Mouse (Mus musculus): Measurements from ENCODE around the gene 4921539E11Rik. TPM values are rescaled to one million over a fixed set of nuclear protein-coding genes. Genes with fewer than 3 reads are reported as not detected.

4921539E11Rik gene
- polyA plus RNA-seq, 1 experiment from 2014 or later, result not detected

DNA sequence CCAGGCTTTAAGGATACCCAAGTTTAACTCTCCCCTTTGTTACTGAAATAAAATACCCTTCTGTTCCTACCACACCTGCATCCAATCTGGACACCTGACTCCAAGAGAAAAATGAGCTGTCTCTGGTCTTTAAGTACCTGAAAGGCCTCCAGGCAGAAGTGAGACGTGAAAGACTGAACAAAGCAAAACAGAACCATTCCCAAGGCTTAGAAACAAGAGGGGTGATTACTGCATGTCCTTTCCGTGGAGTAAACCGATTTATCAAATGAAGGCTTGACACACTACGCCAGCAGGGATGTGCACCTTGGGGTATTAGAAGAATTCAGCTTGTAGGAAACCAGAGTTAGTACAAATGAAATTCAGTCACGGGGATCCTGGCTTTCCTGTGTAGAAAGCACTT lies 71.7 kb downstream of the 4921539E11Rik start:
- DNase-seq (ENCODE audit: low spot score), result no peak
- no peak for ATAC-seq (replicated peaks; ENCODE audit: low FRiP score)
- no peaks in the 10 kb centered on the region for H3K27me3 ChIP-seq (replicated peaks; ENCODE audit: control insufficient read depth, insufficient read depth, low read length)
- peaks cover 4% of the 10 kb centered on the region for H3K4me1 ChIP-seq (replicated peaks; ENCODE audit: control insufficient read depth, insufficient read depth, low read length)
- H3K4me2 ChIP-seq, result no peak overlapping the region
- no peaks in the 10 kb centered on the region for H3K36me3 ChIP-seq (ENCODE audit: control insufficient read depth, insufficient read depth, low read length)
- H3K9me3 ChIP-seq (ENCODE audit: control insufficient read depth, low read length), result no peaks in the 10 kb centered on the region
- no peak overlapping the region for H3K9ac ChIP-seq (ENCODE audit: low read depth, low read length)
- no peak overlapping the region for H3K4me3 ChIP-seq (ENCODE audit: low read depth, low read length)
- H3K27ac ChIP-seq (ENCODE audit: low read depth, low read length), result no peak overlapping the region
- 71% methylated on average over 5 of the region's 5 CpGs for WGBS

DNA sequence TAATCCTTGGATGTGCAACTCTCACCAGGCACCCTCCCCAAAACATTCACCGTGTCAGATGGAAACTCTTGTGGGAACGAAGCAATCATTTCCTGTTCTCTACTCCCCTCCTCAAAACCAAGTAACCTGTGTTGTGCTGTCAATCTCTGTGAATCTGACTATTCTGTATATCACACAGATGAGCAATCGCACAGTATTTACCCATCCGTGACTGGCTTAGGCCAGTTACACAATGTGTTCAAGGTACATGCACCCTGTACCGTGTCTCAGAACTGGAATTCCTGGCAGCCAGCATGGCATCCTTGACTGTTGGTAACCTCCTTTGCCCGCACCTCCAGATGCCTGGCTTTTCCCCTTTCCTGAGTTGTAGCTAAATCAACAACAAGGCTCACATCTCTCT lies 74.6 kb downstream of the 4921539E11Rik start:
- H3K27ac ChIP-seq (ENCODE audit: low read depth, low read length), result peak overlapping the region; percentile 96; the same call in 1 of the 2 replicates
- DNase-seq (ENCODE audit: low spot score), result no peak
- H3K9ac ChIP-seq (ENCODE audit: low read depth, low read length), result no peak overlapping the region
- H3K4me2 ChIP-seq, result peak overlapping the region; percentile 85; the same call in 1 of the 2 replicates
- H3K9me3 ChIP-seq (ENCODE audit: control insufficient read depth, low read length), result no peaks in the 10 kb centered on the region
- H3K4me3 ChIP-seq (ENCODE audit: low read depth, low read length), result no peak overlapping the region
- no peaks in the 10 kb centered on the region; the same call in 1 of the 2 replicates for H3K36me3 ChIP-seq (ENCODE audit: control insufficient read depth, insufficient read depth, low read length)
- no peak for ATAC-seq (replicated peaks; ENCODE audit: low FRiP score)
- WGBS, result 72% methylated on average over 6 of the region's 6 CpGs
- no peaks in the 10 kb centered on the region for H3K27me3 ChIP-seq (replicated peaks; ENCODE audit: control insufficient read depth, insufficient read depth, low read length)
- 0 out of 2 replicates have a peak, but pooled peaks cover 4% of the 10 kb centered on the region for H3K4me1 ChIP-seq (replicated peaks; ENCODE audit: control insufficient read depth, insufficient read depth, low read length)

DNA sequence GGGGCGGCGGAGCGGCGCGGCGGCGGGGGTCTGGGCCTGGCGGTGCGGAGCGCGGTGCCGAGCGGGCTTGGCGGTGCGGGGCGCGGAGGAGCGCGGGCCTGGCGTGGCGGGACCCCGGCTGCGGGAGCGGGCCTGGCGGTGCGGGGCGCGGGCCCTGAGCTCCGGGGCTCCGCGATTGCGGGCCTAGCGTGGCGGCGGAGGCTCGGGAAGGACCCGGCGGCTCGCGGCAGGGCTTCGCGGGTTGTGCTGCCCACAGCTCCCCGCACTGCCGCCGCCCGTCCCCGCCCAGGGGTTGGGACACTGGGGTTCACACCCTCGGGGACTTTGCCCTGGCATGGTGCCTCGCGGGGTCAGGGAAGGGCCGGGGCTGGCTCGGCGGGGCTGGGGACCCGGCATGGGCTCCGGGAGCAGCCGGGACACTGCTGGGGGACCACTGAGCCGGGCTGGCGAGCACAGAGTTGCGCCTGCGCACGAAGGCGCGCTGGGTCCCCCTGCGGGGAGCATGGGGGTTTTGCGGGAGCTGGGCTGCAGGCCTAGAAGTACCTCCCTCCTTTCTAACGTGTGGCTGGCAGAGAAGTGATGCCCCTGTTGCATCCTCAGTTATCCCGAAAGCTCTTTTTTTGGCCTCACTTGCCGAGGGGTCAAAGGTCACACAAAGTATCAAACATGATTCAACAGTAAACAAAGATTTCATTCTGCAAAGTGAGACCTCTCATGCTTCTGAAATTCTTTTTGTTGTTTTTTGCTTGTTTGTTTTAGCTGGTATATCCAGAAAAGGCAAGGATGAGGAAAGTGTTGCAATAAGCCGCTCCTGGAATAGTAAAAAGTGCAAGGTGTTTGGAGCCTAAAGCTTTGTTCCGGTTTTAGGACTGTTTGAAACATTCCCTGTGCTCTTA lies 75.5 kb downstream of the 4921539E11Rik start, which contains the start of gene Slc35d1:
Slc35d1 (minus strand) TSS at position 240 of the 896 bp plus-strand sequence.
- Histone ChIP-seq H3K27me3 (replicated peaks; ENCODE audit: control insufficient read depth, insufficient read depth, low read length) (no peaks in the 10 kb centered on the region), H3K4me1 (replicated peaks; ENCODE audit: control insufficient read depth, insufficient read depth, low read length) (0 out of 2 replicates have a peak, but pooled peaks cover 4% of the 10 kb centered on the region), H3K9ac (ENCODE audit: low read depth, low read length) (peak within 1 kb of the TSS; percentile 99), H3K27ac (ENCODE audit: low read depth, low read length) (peak within 1 kb of the TSS; percentile 96), H3K4me2 (peak within 1 kb of the TSS; percentile 85), H3K36me3 (ENCODE audit: control insufficient read depth, insufficient read depth, low read length) (no peaks in the 10 kb centered on the region; the same call in 1 of the 2 replicates), H3K9me3 (ENCODE audit: control insufficient read depth, low read length) (no peaks in the 10 kb centered on the region), H3K4me3 (ENCODE audit: low read depth, low read length) (peak within 1 kb of the TSS; percentile 92)
- peak; percentile 83 for DNase-seq (ENCODE audit: low spot score)
- peak; percentile 82 for ATAC-seq (replicated peaks; ENCODE audit: low FRiP score)
- WGBS, result 2% methylated on average over 64 of the region's 70 CpGs

DNA sequence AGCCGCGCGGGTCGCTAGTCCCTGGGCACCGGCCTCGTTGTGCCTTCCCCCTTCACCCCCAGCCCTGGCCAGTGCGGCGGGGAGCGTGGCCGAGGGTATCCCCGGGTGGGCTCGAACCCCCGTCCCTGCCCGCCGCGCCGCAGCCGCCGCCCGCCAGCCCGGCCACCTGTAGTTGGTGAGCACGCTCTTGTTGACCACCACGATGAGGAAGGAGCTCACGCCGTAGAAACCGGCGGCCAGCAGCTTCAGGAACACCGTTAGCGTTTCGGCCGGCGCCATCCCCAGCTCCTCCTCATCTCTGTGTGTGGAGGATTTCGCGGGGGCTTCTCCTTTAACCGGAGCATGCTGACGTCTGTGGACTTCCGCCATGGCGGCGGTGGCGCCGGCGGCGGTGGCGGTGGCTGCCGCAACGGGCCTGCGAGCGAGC lies 76.2 kb downstream of the 4921539E11Rik start:
- Histone ChIP-seq H3K9ac (ENCODE audit: low read depth, low read length) (peak overlapping the region; percentile 99), H3K4me1 (replicated peaks; ENCODE audit: control insufficient read depth, insufficient read depth, low read length) (0 out of 2 replicates have a peak, but pooled peaks cover 4% of the 10 kb centered on the region), H3K4me3 (ENCODE audit: low read depth, low read length) (peak overlapping the region; percentile 92), H3K9me3 (ENCODE audit: control insufficient read depth, low read length) (no peaks in the 10 kb centered on the region), H3K27me3 (replicated peaks; ENCODE audit: control insufficient read depth, insufficient read depth, low read length) (no peaks in the 10 kb centered on the region), H3K27ac (ENCODE audit: low read depth, low read length) (peak overlapping the region; percentile 96), H3K36me3 (ENCODE audit: control insufficient read depth, insufficient read depth, low read length) (no peaks in the 10 kb centered on the region; the same call in 1 of the 2 replicates), H3K4me2 (peak overlapping the region; percentile 85)
- DNase-seq (ENCODE audit: low spot score) (peak; percentile 79), ATAC-seq (replicated peaks; ENCODE audit: low FRiP score) (peak; percentile 64)
- whole genome bisulfite sequencing, result under 1% methylated on average over 48 of the region's 48 CpGs

DNA sequence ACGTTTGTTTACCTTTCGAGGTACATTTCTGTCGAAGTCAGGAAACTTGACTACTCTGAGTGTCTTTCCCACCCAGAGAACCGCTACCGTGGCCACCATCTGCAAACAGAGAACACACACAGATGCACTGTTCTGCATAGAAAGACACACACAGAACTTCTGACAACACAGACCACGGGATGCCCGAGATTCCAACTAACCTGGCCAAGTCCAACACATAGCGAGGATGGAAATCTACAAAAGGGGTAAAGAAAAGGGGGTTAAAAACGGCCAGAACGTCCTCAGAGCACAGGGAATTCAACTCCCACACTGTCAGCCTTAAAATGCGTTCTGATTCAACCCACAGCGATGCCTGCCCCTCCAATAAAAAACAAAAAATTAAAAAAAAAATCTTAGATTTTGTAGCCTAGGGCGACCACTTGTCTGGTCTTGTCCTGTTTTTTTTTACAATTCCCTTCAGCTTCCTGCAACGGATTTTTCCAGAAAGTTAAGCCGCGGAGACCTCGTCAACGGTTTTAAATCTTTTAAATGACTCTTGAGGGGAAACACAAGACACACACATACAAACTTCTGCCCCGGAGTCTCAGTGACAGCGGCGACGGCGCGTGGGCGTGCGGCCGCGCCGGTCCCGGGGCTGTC lies 76.7 kb downstream of the 4921539E11Rik start:
- 0 out of 2 replicates have a peak, but pooled peaks cover 4% of the 10 kb centered on the region for H3K4me1 ChIP-seq (replicated peaks; ENCODE audit: control insufficient read depth, insufficient read depth, low read length)
- no peaks in the 10 kb centered on the region for H3K9me3 ChIP-seq (ENCODE audit: control insufficient read depth, low read length)
- H3K27ac ChIP-seq (ENCODE audit: low read depth, low read length), result peak overlapping the region; percentile 96
- DNase-seq (ENCODE audit: low spot score) (peak; percentile 36), ATAC-seq (replicated peaks; ENCODE audit: low FRiP score) (no peak)
- peak overlapping the region; percentile 99 for H3K9ac ChIP-seq (ENCODE audit: low read depth, low read length)
- H3K4me2 ChIP-seq, result peak overlapping the region; percentile 85
- H3K27me3 ChIP-seq (replicated peaks; ENCODE audit: control insufficient read depth, insufficient read depth, low read length), result no peaks in the 10 kb centered on the region
- H3K36me3 ChIP-seq (ENCODE audit: control insufficient read depth, insufficient read depth, low read length), result no peaks in the 10 kb centered on the region; the same call in 1 of the 2 replicates
- whole genome bisulfite sequencing, result 4% methylated on average over 30 of the region's 30 CpGs
- peak overlapping the region; percentile 92 for H3K4me3 ChIP-seq (ENCODE audit: low read depth, low read length)

DNA sequence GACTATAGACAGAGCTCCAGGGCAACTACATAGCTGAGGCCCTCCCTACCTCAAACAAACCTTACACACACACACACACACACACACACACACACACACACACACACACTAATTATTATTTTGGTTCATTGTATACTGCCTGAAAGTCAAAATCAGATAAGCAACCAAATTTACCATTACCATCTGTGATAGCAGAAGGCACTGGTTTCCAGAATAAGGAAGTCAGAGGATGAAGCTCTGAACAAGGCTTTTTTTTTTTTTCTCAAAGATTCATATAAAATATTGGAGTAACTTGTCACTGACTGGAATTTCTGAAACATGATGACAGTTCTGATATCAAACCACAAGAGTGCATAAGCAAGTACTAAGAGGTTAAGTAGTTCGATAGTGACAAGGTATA lies 82.1 kb downstream of the 4921539E11Rik start:
- no peak overlapping the region for H3K4me2 ChIP-seq
- H3K9ac ChIP-seq (ENCODE audit: low read depth, low read length), result no peak overlapping the region
- no peaks in the 10 kb centered on the region for H3K27me3 ChIP-seq (replicated peaks; ENCODE audit: control insufficient read depth, insufficient read depth, low read length)
- H3K4me1 ChIP-seq (replicated peaks; ENCODE audit: control insufficient read depth, insufficient read depth, low read length), result 0 out of 2 replicates have a peak, but pooled peaks cover 3% of the 10 kb centered on the region
- 82% methylated on average over 1 of the region's 1 CpGs for WGBS
- H3K9me3 ChIP-seq (ENCODE audit: control insufficient read depth, low read length), result no peaks in the 10 kb centered on the region
- DNase-seq (ENCODE audit: low spot score) (no peak), ATAC-seq (replicated peaks; ENCODE audit: low FRiP score) (no peak)
- no peak overlapping the region for H3K27ac ChIP-seq (ENCODE audit: low read depth, low read length)
- peaks cover 4% of the 10 kb centered on the region for H3K36me3 ChIP-seq (ENCODE audit: control insufficient read depth, insufficient read depth, low read length)
- no peak overlapping the region for H3K4me3 ChIP-seq (ENCODE audit: low read depth, low read length)

DNA sequence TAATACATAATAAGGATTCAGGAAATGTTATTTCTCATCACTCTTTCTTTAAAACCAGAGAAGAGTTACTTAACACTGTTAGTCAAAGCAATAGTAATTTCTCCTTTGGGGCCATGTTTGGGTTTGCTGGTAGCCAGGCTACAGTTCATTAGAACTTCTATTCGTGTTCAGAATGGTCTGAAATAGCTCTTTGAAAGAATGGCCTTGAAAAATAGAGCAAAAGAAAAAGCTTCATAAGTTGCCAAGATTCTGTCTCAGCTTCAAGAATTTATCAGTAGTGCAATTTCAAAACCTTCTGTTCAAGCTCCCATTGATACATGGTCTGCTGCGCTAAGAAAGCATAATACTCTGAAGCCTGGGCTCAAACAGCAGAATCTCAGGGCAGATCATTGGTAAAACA lies 87.0 kb downstream of the 4921539E11Rik start:
- ATAC-seq (replicated peaks; ENCODE audit: low FRiP score) (no peak), DNase-seq (ENCODE audit: low spot score) (no peak)
- H3K27me3 ChIP-seq (replicated peaks; ENCODE audit: control insufficient read depth, insufficient read depth, low read length), result no peaks in the 10 kb centered on the region
- no peak overlapping the region for H3K27ac ChIP-seq (ENCODE audit: low read depth, low read length)
- no peak overlapping the region for H3K4me2 ChIP-seq
- WGBS, result 90% methylated on average over 2 of the region's 2 CpGs
- no peaks in the 10 kb centered on the region for H3K4me1 ChIP-seq (replicated peaks; ENCODE audit: control insufficient read depth, insufficient read depth, low read length)
- no peak overlapping the region for H3K4me3 ChIP-seq (ENCODE audit: low read depth, low read length)
- H3K9me3 ChIP-seq (ENCODE audit: control insufficient read depth, low read length), result no peaks in the 10 kb centered on the region
- H3K9ac ChIP-seq (ENCODE audit: low read depth, low read length), result no peak overlapping the region
- H3K36me3 ChIP-seq (ENCODE audit: control insufficient read depth, insufficient read depth, low read length), result peaks cover 6% of the 10 kb centered on the region

DNA sequence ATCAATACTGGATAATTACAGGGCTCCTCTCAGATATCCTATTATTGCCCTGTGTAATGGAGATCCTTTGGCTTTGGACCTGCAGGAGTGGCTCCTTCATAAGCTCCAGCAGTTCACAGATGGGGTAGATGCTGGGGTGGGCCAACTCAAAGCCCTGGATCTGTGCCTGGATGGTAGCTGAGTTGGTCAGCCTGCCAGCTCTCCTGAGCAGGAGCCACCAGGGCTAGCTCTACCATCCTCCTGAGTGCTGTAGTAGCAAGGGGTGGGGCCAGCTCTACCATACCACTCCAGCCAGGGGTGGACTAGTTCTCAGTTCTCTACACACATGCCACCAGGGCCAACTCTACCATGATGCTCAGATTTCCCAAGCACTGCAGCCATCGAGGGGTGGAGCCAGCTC lies 90.6 kb downstream of the 4921539E11Rik start:
- H3K4me2 ChIP-seq, result no peak overlapping the region
- H3K27ac ChIP-seq (ENCODE audit: low read depth, low read length), result no peak overlapping the region
- no peaks in the 10 kb centered on the region for H3K9me3 ChIP-seq (ENCODE audit: control insufficient read depth, low read length)
- no peak overlapping the region for H3K4me3 ChIP-seq (ENCODE audit: low read depth, low read length)
- no peaks in the 10 kb centered on the region for H3K27me3 ChIP-seq (replicated peaks; ENCODE audit: control insufficient read depth, insufficient read depth, low read length)
- H3K36me3 ChIP-seq (ENCODE audit: control insufficient read depth, insufficient read depth, low read length), result peaks cover 7% of the 10 kb centered on the region; the same call in 1 of the 2 replicates
- H3K9ac ChIP-seq (ENCODE audit: low read depth, low read length), result no peak overlapping the region
- WGBS, result 83% methylated on average over 1 of the region's 1 CpGs
- DNase-seq (ENCODE audit: low spot score) (no peak), ATAC-seq (replicated peaks; ENCODE audit: low FRiP score) (peak; percentile 31; the same call in 1 of the 2 replicates)
- H3K4me1 ChIP-seq (replicated peaks; ENCODE audit: control insufficient read depth, insufficient read depth, low read length), result no peaks in the 10 kb centered on the region
